Mouse (Mus musculus) thymus, adult 2 months (tissue): ENCODE measurements at regions not wholly inside any gene's neighbourhood (a gene's known extent, or its start where the extent isn't known, plus 50 kb on each side); places are given as distances from the start of the nearest gene placed in this dataset.
A peak's percentile ranks its signal among the peaks of the same experiment; 100 is the strongest.

ENCODE experiments used
- DNase-seq: peaks from one replicate; pipeline ENCODE4 v3.0.0; 2021
- H3K27ac ChIP-seq: fragments of 200-500 bp; 2 replicates; pipeline ENCODE4 v1.5.1; 2012; ENCODE audit warnings: low read length, control low read depth; ENCODE audit not compliant: control insufficient read depth, insufficient read depth
- H3K27me3 ChIP-seq: fragments of 200-500 bp; 2 replicates; pipeline ENCODE4 v1.6.1; 2012; ENCODE audit warnings: mild to moderate bottlenecking, low read length, moderate library complexity, mixed read lengths; ENCODE audit not compliant: control insufficient read depth, insufficient read depth
- H3K36me3 ChIP-seq: fragments of 200-500 bp; 2 replicates; pipeline ENCODE4 v1.6.1; 2012; ENCODE audit warnings: mild to moderate bottlenecking, low read length, moderate library complexity; ENCODE audit not compliant: control insufficient read depth, insufficient read depth
- H3K4me1 ChIP-seq: fragments of 200-500 bp; replicated peaks from 2 replicates; pipeline ENCODE4 v1.6.1; 2012; ENCODE audit warnings: low read length; ENCODE audit not compliant: control insufficient read depth, insufficient read depth
- H3K4me3 ChIP-seq: fragments of 200-500 bp; 2 replicates; pipeline ENCODE4 v1.5.1; 2012; ENCODE audit warnings: mild to moderate bottlenecking, low read length, control low read depth, moderate library complexity; ENCODE audit not compliant: control insufficient read depth, insufficient read depth
- CTCF ChIP-seq: fragments of 200-500 bp; IDR thresholded peaks from 2 replicates; pipeline ENCODE4 v1.5.1; 2012; ENCODE audit warnings: mild to moderate bottlenecking, control low read depth, low read length, moderate library complexity, borderline replicate concordance; ENCODE audit not compliant: control insufficient read depth, poor library complexity, insufficient read depth; ENCODE audit errors: extremely low read depth
- POLR2A ChIP-seq: fragments of 200-500 bp; IDR thresholded peaks from 2 replicates; pipeline ENCODE4 v1.6.1; 2012; ENCODE audit warnings: mild to moderate bottlenecking, low read length, control low read depth, moderate library complexity; ENCODE audit not compliant: control insufficient read depth, poor library complexity, insufficient read depth; ENCODE audit errors: extremely low read depth
- WGBS: fragments of 180-500 bp; shearing (Covaris S2); methylation state at CpG from one replicate; pipeline ENCODE4 v1.1.7; 2018; 5-methylcytosine and 5-hydroxymethylcytosine counted together

GRCm38 (mm10) chr11:21030362-21030761 lies 60.7 kb upstream of the Peli1 start:
- H3K4me1 ChIP-seq, result peaks cover 12% of the 10 kb centered on the region
- no peaks in the 10 kb centered on the region for H3K27me3 ChIP-seq
- TF ChIP-seq CTCF (no peak), POLR2A (no peak)
- DNase-seq, result no peak
- no peak overlapping the region for H3K4me3 ChIP-seq
- no peaks in the 10 kb centered on the region for H3K36me3 ChIP-seq
- WGBS, result 99% methylated on average over 6 of the region's 6 CpGs
- no peak overlapping the region for H3K27ac ChIP-seq

- DNase-seq, result no peak
- peaks cover 14% of the 10 kb centered on the region for H3K4me1 ChIP-seq
- no peaks in the 10 kb centered on the region for H3K27me3 ChIP-seq
- H3K4me3 ChIP-seq, result no peak overlapping the region
- 100% methylated on average over 2 of the region's 2 CpGs for WGBS
- no peak overlapping the region for H3K27ac ChIP-seq
- TF ChIP-seq POLR2A, result no peak
- TF ChIP-seq CTCF, result no peak
- no peaks in the 10 kb centered on the region for H3K36me3 ChIP-seq
Measured at GRCm38 (mm10) chr11:21031816-21032215, 59.3 kb upstream of the Peli1 start.

GRCm38 (mm10) chr11:21033234-21033822 lies 57.8 kb upstream of the Peli1 start:
- Histone ChIP-seq H3K4me3 (no peak overlapping the region), H3K36me3 (no peaks in the 10 kb centered on the region), H3K4me1 (peaks cover 14% of the 10 kb centered on the region), H3K27ac (no peak overlapping the region), H3K27me3 (no peaks in the 10 kb centered on the region)
- no peak for TF ChIP-seq CTCF
- 91% methylated on average over 14 of the region's 14 CpGs for WGBS
- DNase-seq, result no peak

- peaks cover 14% of the 10 kb centered on the region for H3K4me1 ChIP-seq
- TF ChIP-seq POLR2A (no peak), CTCF (no peak)
- H3K36me3 ChIP-seq, result no peaks in the 10 kb centered on the region
- WGBS, result 25% methylated on average over 11 of the region's 11 CpGs
- H3K27me3 ChIP-seq, result no peaks in the 10 kb centered on the region
- H3K4me3 ChIP-seq, result peak overlapping the region; percentile 45
- DNase-seq, result peak; percentile 37
- H3K27ac ChIP-seq, result no peak overlapping the region
Measured at GRCm38 (mm10) chr11:21033823-21034401, 57.2 kb upstream of the Peli1 start.

GRCm38 (mm10) chr11:21036161-21036916 lies 54.8 kb upstream of the Peli1 start:
- Histone ChIP-seq H3K4me3 (no peak overlapping the region), H3K36me3 (no peaks in the 10 kb centered on the region), H3K27ac (no peak overlapping the region), H3K4me1 (peaks cover 14% of the 10 kb centered on the region), H3K27me3 (no peaks in the 10 kb centered on the region)
- no peak for TF ChIP-seq CTCF
- no peak for TF ChIP-seq POLR2A
- DNase-seq, result no peak
- WGBS, result 90% methylated on average over 7 of the region's 7 CpGs

- Histone ChIP-seq H3K27ac (no peak overlapping the region), H3K27me3 (no peaks in the 10 kb centered on the region), H3K36me3 (no peaks in the 10 kb centered on the region), H3K4me1 (peaks cover 14% of the 10 kb centered on the region), H3K4me3 (no peak overlapping the region)
- TF ChIP-seq POLR2A, result no peak
- no peak for TF ChIP-seq CTCF
- 94% methylated on average over 6 of the region's 6 CpGs for WGBS
- no peak for DNase-seq
Measured at GRCm38 (mm10) chr11:21037267-21037906, 53.7 kb upstream of the Peli1 start.
